ENCODE assay signal across 15 mouse cellular contexts in the genomic region with DNA sequence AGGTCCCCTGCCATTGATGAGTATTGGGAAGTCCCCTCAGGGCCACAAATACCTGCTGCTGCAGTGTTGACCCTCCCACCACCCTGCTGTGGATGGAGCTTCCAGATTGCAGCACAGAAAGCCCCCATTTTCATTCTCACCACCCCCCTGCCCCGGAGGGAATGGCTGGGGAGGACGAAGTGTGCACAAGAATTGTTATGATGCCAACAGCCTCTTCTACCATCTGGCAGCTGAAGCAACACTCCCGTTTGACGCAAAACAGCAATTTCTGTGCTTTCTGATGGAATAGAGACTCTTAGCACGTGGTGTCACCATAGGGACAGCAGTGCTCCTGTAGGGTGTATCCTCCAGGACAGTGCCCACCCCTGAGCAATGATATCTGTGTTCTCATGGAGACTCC.
DNase-seq lines count a peak whose midpoint lies in the region; ATAC-seq and TF ChIP-seq lines count a peak whose summit lies in the region.
"Had no signal": no experiment of that assay in that cellular context is flagged by ENCODE, and none has a peak within 500 bp of the region (broad histone marks: within the 10 kb centered on the region; RNA-seq: fewer than 3 reads in every experiment).

No protein-coding gene starts in this region.

- no peaks in the 10 kb centered on the region for H3K36me3 ChIP-seq in midbrain, embryonic 11.5 days (ENCODE audit: control insufficient read depth, insufficient read depth, low read length)
- H3K36me3 ChIP-seq in midbrain, embryonic 14.5 days (ENCODE audit: control insufficient read depth, insufficient read depth, low read length) = no peaks in the 10 kb centered on the region
- no peaks in the 10 kb centered on the region for H3K36me3 ChIP-seq in heart, embryonic 11.5 days (ENCODE audit: control insufficient read depth, insufficient read depth, low read length)
- no peaks in the 10 kb centered on the region for H3K36me3 ChIP-seq in midbrain, postnatal 0 days (ENCODE audit: insufficient read depth, low read length)
- H3K36me3 ChIP-seq: limb, embryonic 13.5 days had no signal

- H3K4me3 ChIP-seq in midbrain, embryonic 11.5 days (ENCODE audit: low read depth, low read length) = no peak overlapping the region
- no peak overlapping the region for H3K4me3 ChIP-seq in midbrain, embryonic 14.5 days (replicated peaks; ENCODE audit: low read depth, low read length)
- no peak overlapping the region for H3K4me3 ChIP-seq in heart, embryonic 11.5 days (ENCODE audit: low read depth, low read length)
- H3K4me3 ChIP-seq in midbrain, postnatal 0 days (ENCODE audit: low read depth, low read length) = no peak overlapping the region
- H3K4me3 ChIP-seq: heart, adult 2 months; limb, embryonic 13.5 days; megakaryocyte, embryonic 14.5 days had no signal

- TF ChIP-seq CTCF in midbrain, postnatal 0 days (IDR thresholded peaks at IDR 0.05) = no peak

- no peak overlapping the region for H3K4me2 ChIP-seq in midbrain, embryonic 11.5 days
- H3K4me2 ChIP-seq in midbrain, embryonic 14.5 days (ENCODE audit: low read length) = no peak overlapping the region
- H3K4me2 ChIP-seq in heart, embryonic 11.5 days = no peak overlapping the region
- no peak overlapping the region for H3K4me2 ChIP-seq in midbrain, postnatal 0 days (ENCODE audit: low read depth, low read length, poor library complexity, severe bottlenecking)
- H3K4me2 ChIP-seq: limb, embryonic 13.5 days; lung, embryonic 14.5 days had no signal

- H3K4me1 ChIP-seq in midbrain, embryonic 11.5 days (ENCODE audit: control insufficient read depth, insufficient read depth, low read length) = no peaks in the 10 kb centered on the region
- H3K4me1 ChIP-seq in midbrain, embryonic 14.5 days (ENCODE audit: control insufficient read depth, insufficient read depth, low read length) = no peaks in the 10 kb centered on the region
- no peaks in the 10 kb centered on the region for H3K4me1 ChIP-seq in heart, embryonic 11.5 days (ENCODE audit: control insufficient read depth, insufficient read depth, low read length)
- no peaks in the 10 kb centered on the region for H3K4me1 ChIP-seq in midbrain, postnatal 0 days (ENCODE audit: insufficient read depth, low read length)
- H3K4me1 ChIP-seq: megakaryocyte, embryonic 14.5 days had no signal

- no peaks in the 10 kb centered on the region for H3K9me3 ChIP-seq in midbrain, embryonic 11.5 days (ENCODE audit: control insufficient read depth, low read length)
- H3K9me3 ChIP-seq in midbrain, embryonic 14.5 days (ENCODE audit: control insufficient read depth, low read length) = no peaks in the 10 kb centered on the region
- H3K9me3 ChIP-seq in heart, embryonic 11.5 days (replicated peaks; ENCODE audit: control insufficient read depth, low read length) = no peaks in the 10 kb centered on the region
- no peaks in the 10 kb centered on the region for H3K9me3 ChIP-seq in midbrain, postnatal 0 days (ENCODE audit: low read length)
- H3K9me3 ChIP-seq: megakaryocyte, embryonic 14.5 days had no signal

- WGBS in midbrain, embryonic 11.5 days = 81% methylated on average over 5 of the region's 5 CpGs
- WGBS in midbrain, embryonic 14.5 days = 84% methylated on average over 5 of the region's 5 CpGs
- 82% methylated on average over 5 of the region's 5 CpGs for WGBS in heart, embryonic 11.5 days (ENCODE audit: insufficient replicate concordance)
- 72% methylated on average over 5 of the region's 5 CpGs for WGBS in midbrain, postnatal 0 days

- ATAC-seq in midbrain, embryonic 11.5 days (ENCODE audit: low FRiP score) = no peak
- ATAC-seq in midbrain, embryonic 14.5 days (ENCODE audit: low FRiP score, low TSS enrichment) = no peak
- no peak for ATAC-seq in heart, embryonic 11.5 days (replicated peaks; ENCODE audit: insufficient number of reproducible peaks, low FRiP score, low TSS enrichment)
- ATAC-seq in midbrain, postnatal 0 days (ENCODE audit: low FRiP score) = no peak
- ATAC-seq: Patski had no signal

- intact Hi-C loops in left cerebral cortex, postnatal 25 days (cut with DNase I) = loop anchor here (2.0 to 5.0 kb wide), 3 partner anchors 75 to 270 kb away; no protein-coding TSS in a partner anchor

- no peak overlapping the region for H3K9ac ChIP-seq in midbrain, embryonic 11.5 days (ENCODE audit: low read length)
- no peak overlapping the region for H3K9ac ChIP-seq in midbrain, embryonic 14.5 days (replicated peaks; ENCODE audit: low read length)
- H3K9ac ChIP-seq in heart, embryonic 11.5 days (ENCODE audit: low read depth, low read length) = no peak overlapping the region
- no peak overlapping the region for H3K9ac ChIP-seq in midbrain, postnatal 0 days (replicated peaks; ENCODE audit: low read length, poor library complexity, severe bottlenecking)
- H3K9ac ChIP-seq: limb, embryonic 13.5 days; lung, embryonic 14.5 days had no signal

- DNase-seq in midbrain, embryonic 11.5 days (ENCODE audit: low spot score, missing footprints) = peak; percentile 62
- no peak for DNase-seq in midbrain, embryonic 14.5 days
- DNase-seq in layer of hippocampus, adult 9-10 months (ENCODE audit: low spot score) = peak; percentile 33
- peak; percentile 59 to 90 for DNase-seq in left cerebral cortex, postnatal 25 days (ENCODE audit: low spot score in 2 of 2)
- no peak for DNase-seq in urinary bladder, postnatal 36 days (ENCODE audit: low spot score in 2 of 2)
- DNase-seq in adrenal gland, adult 2 months = no peak
- no peak for DNase-seq in midbrain, postnatal 0 days (ENCODE audit: low spot score)
- DNase-seq: adrenal gland, adult 8-10 months; heart, adult 2 months; lung, embryonic 14.5 days; thymus, postnatal 36 days had no signal

- H3K27me3 ChIP-seq in midbrain, embryonic 11.5 days (ENCODE audit: control insufficient read depth, insufficient read depth, low read length) = no peaks in the 10 kb centered on the region
- no peaks in the 10 kb centered on the region for H3K27me3 ChIP-seq in midbrain, embryonic 14.5 days (ENCODE audit: control insufficient read depth, insufficient read depth, low read length)
- H3K27me3 ChIP-seq in heart, embryonic 11.5 days (ENCODE audit: control insufficient read depth, insufficient read depth, low read length) = no peaks in the 10 kb centered on the region
- H3K27me3 ChIP-seq in midbrain, postnatal 0 days (ENCODE audit: insufficient read depth, low read length) = no peaks in the 10 kb centered on the region
- H3K27me3 ChIP-seq: limb, embryonic 13.5 days; megakaryocyte, embryonic 14.5 days; Patski had no signal

- H3K27ac ChIP-seq in midbrain, embryonic 11.5 days (ENCODE audit: low read depth, low read length) = no peak overlapping the region
- no peak overlapping the region for H3K27ac ChIP-seq in midbrain, embryonic 14.5 days (replicated peaks; ENCODE audit: low read depth, low read length)
- H3K27ac ChIP-seq in heart, embryonic 11.5 days (ENCODE audit: low read depth, low read length) = no peak overlapping the region
- no peak overlapping the region for H3K27ac ChIP-seq in midbrain, postnatal 0 days (ENCODE audit: low read depth, low read length)
- H3K27ac ChIP-seq: heart, adult 2 months; limb, embryonic 13.5 days had no signal

Comparison
In these comparisons a context has a peak if more than half of its experiments do, and no peak if none do; other contexts are left out.
1. DNase-seq: peak in midbrain, embryonic 11.5 days (single experiment), layer of hippocampus, adult 9-10 months (single experiment) and left cerebral cortex, postnatal 25 days (2 of 2); none in midbrain, embryonic 14.5 days (single experiment), urinary bladder, postnatal 36 days (0 of 2), adrenal gland, adult 2 months (single experiment) and midbrain, postnatal 0 days (single experiment).